Mouse (Mus musculus) heart, adult 2 months (tissue): Measurements from ENCODE around the gene Abr. TPM values are rescaled to one million over a fixed set of nuclear protein-coding genes. Genes with fewer than 3 reads are reported as not detected.

Source experiments
- DNase-seq, 2 experiments: peaks; one replicate each; pipeline ENCODE4 v3.0.0; 2021
- H3K27ac ChIP-seq: fragments of 200-600 bp; 2 replicates; pipeline ENCODE4 v1.8.1; 2022
- H3K27me3 ChIP-seq: fragments of 200-500 bp; 2 replicates; pipeline ENCODE4 v1.6.1; 2012; ENCODE audit warnings: mild to moderate bottlenecking, low read length, inconsistent platforms, mixed read lengths; ENCODE audit not compliant: control insufficient read depth, insufficient read depth
- H3K36me3 ChIP-seq: fragments of 200-500 bp; 2 replicates; pipeline ENCODE4 v1.6.1; 2012; ENCODE audit warnings: low read length, inconsistent platforms; ENCODE audit not compliant: control insufficient read depth, insufficient read depth
- H3K4me1 ChIP-seq: fragments of 200-500 bp; 2 replicates; pipeline ENCODE4 v1.6.1; 2011; ENCODE audit warnings: low read length; ENCODE audit not compliant: control insufficient read depth, insufficient read depth
- H3K4me3 ChIP-seq: fragments of 200-600 bp; 2 replicates; pipeline ENCODE4 v1.8.1; 2022
- H3K79me2 ChIP-seq: fragments of 200-500 bp; replicated peaks from 2 replicates; pipeline ENCODE4 v1.6.1; 2012; ENCODE audit warnings: mild to moderate bottlenecking, inconsistent platforms, low read length, moderate library complexity, mixed read lengths; ENCODE audit not compliant: control insufficient read depth, insufficient read depth
- H3K9ac ChIP-seq: fragments of 200-500 bp; 2 replicates; pipeline ENCODE4 v1.6.1; 2012; ENCODE audit warnings: low read depth, mild to moderate bottlenecking, control low read depth, inconsistent platforms, low read length, mixed read lengths
- CTCF ChIP-seq: fragments of 200-600 bp; IDR thresholded peaks from 2 replicates; pipeline ENCODE4 v1.8.1; 2022; ENCODE audit warnings: antibody characterized with exemption, mild to moderate bottlenecking, moderate library complexity
- EP300 ChIP-seq: fragments of 200-500 bp; IDR thresholded peaks from 2 replicates; pipeline ENCODE4 v1.6.1; 2011; ENCODE audit warnings: low read depth, low read length, control low read depth; ENCODE audit not compliant: insufficient read depth
- POLR2A ChIP-seq: fragments of 200-500 bp; IDR thresholded peaks from 2 replicates; pipeline ENCODE4 v1.6.1; 2011; ENCODE audit warnings: mild to moderate bottlenecking, low read depth, low read length, control low read depth; ENCODE audit not compliant: insufficient read depth
- WGBS: fragments of 180-500 bp; shearing (Covaris S2); methylation state at CpG from one replicate; pipeline ENCODE4 v1.1.7; 2018; 5-methylcytosine and 5-hydroxymethylcytosine counted together
- intact Hi-C: fragments of 180-260 bp; cut with DNase I; formaldehyde crosslinking; loops from one replicate; pipeline ENCODE4 v1.15.1; 2025
- polyA plus RNA-seq: library from polyadenylated mRNA; depleted of rRNA; stranded (reverse); fragments of >200 nt; gene quantifications from 2 replicates; pipeline ENCODE4 v1.2.3, GENCODE M21; 2012
- total RNA-seq, 2 experiments: library from RNA; stranded (reverse); gene quantifications; 2 replicates each; pipeline ENCODE4 v1.2.3; 2021

The Abr gene
- total and polyA plus RNA-seq, 3 experiments = 23.4 to 32.2 (median 26.6) TPM

GRCm38 (mm10) chr11:76382711-76383324, 239.3 kb downstream of the Abr start:
- H3K36me3 ChIP-seq = peaks cover 2% of the 10 kb centered on the region; the same call in 1 of the 2 replicates
- intact Hi-C loops = no loop called here
- no peak overlapping the region for H3K9ac ChIP-seq
- no peak overlapping the region for H3K27ac ChIP-seq
- peaks cover 11% of the 10 kb centered on the region for H3K4me1 ChIP-seq
- H3K79me2 ChIP-seq = 0 out of 2 replicates have a peak, but pooled peaks cover 1% of the 10 kb centered on the region
- WGBS = 90% methylated on average over 13 of the region's 13 CpGs
- no peak overlapping the region for H3K4me3 ChIP-seq
- no peak for TF ChIP-seq EP300
- TF ChIP-seq POLR2A = no peak
- TF ChIP-seq CTCF = no peak
- DNase-seq = no peak
- H3K27me3 ChIP-seq = no peaks in the 10 kb centered on the region

- H3K27ac ChIP-seq = peak overlapping the region; percentile 74
- H3K4me3 ChIP-seq = no peak overlapping the region
- H3K36me3 ChIP-seq = peaks cover 2% of the 10 kb centered on the region; the same call in 1 of the 2 replicates
- intact Hi-C loops = loop anchor here (2.0 kb wide), 2 partner anchors 17 to 55 kb away; partner anchors contain the start of gene Nxn
- WGBS = 75% methylated on average over 15 of the region's 15 CpGs
- no peak for TF ChIP-seq POLR2A
- no peak for TF ChIP-seq CTCF
- TF ChIP-seq EP300 = no peak
- no peak overlapping the region for H3K9ac ChIP-seq
- DNase-seq = no peak
- H3K4me1 ChIP-seq = peaks cover 11% of the 10 kb centered on the region
- H3K27me3 ChIP-seq = no peaks in the 10 kb centered on the region
- 0 out of 2 replicates have a peak, but pooled peaks cover 1% of the 10 kb centered on the region for H3K79me2 ChIP-seq
Observed at GRCm38 (mm10) chr11:76381201-76381885, 240.8 kb downstream of the Abr start.

GRCm38 (mm10) chr11:76379921-76380544, 242.1 kb downstream of the Abr start:
- Histone ChIP-seq H3K27ac (peak overlapping the region; percentile 74), H3K79me2 (0 out of 2 replicates have a peak, but pooled peaks cover 1% of the 10 kb centered on the region), H3K27me3 (no peaks in the 10 kb centered on the region), H3K36me3 (peaks cover 2% of the 10 kb centered on the region; the same call in 1 of the 2 replicates), H3K9ac (no peak overlapping the region), H3K4me3 (no peak overlapping the region), H3K4me1 (peaks cover 16% of the 10 kb centered on the region)
- no peak for TF ChIP-seq POLR2A
- peak; percentile 95 for TF ChIP-seq EP300
- no peak for TF ChIP-seq CTCF
- DNase-seq = peak; percentile 71 to 84
- WGBS = 30% methylated on average over 11 of the region's 11 CpGs
- intact Hi-C loops = loop anchor here (2.0 to 5.0 kb wide), 4 partner anchors 19 to 65 kb away; partner anchors contain the start of gene Nxn

GRCm38 (mm10) chr11:76376425-76376824, 245.7 kb downstream of the Abr start:
- Histone ChIP-seq H3K36me3 (peaks cover 2% of the 10 kb centered on the region; the same call in 1 of the 2 replicates), H3K4me3 (no peak overlapping the region), H3K27ac (no peak overlapping the region), H3K9ac (no peak overlapping the region), H3K27me3 (no peaks in the 10 kb centered on the region), H3K4me1 (peaks cover 27% of the 10 kb centered on the region), H3K79me2 (0 out of 2 replicates have a peak, but pooled peaks cover 1% of the 10 kb centered on the region)
- no peak for DNase-seq
- TF ChIP-seq POLR2A (no peak), EP300 (no peak), CTCF (no peak)
- WGBS = 93% methylated on average over 3 of the region's 3 CpGs
- intact Hi-C loops = loop anchor here (5.0 kb wide), 1 partner anchor 34 kb away; no protein-coding TSS in a partner anchor

- 40% methylated on average over 17 of the region's 17 CpGs for WGBS
- Histone ChIP-seq H3K4me1 (peaks cover 19% of the 10 kb centered on the region), H3K36me3 (peaks cover 2% of the 10 kb centered on the region; the same call in 1 of the 2 replicates), H3K9ac (0 out of 2 replicates have a peak overlapping the region, but pooled peaks have one; percentile 16), H3K79me2 (0 out of 2 replicates have a peak, but pooled peaks cover 1% of the 10 kb centered on the region), H3K27me3 (no peaks in the 10 kb centered on the region), H3K4me3 (no peak overlapping the region), H3K27ac (peak overlapping the region; percentile 43)
- TF ChIP-seq EP300 (no peak), POLR2A (0 out of 2 replicates have a peak, but pooled peaks have one; percentile 21), CTCF (no peak)
- intact Hi-C loops = loop anchor here (5.0 kb wide), 1 partner anchor 32 kb away; no protein-coding TSS in a partner anchor
- peak; percentile 71 to 78 for DNase-seq
Observed at GRCm38 (mm10) chr11:76374491-76375185, 247.5 kb downstream of the Abr start.
